Comparison of ENCODE assay signal across 8 mouse cellular contexts in the genomic region with DNA sequence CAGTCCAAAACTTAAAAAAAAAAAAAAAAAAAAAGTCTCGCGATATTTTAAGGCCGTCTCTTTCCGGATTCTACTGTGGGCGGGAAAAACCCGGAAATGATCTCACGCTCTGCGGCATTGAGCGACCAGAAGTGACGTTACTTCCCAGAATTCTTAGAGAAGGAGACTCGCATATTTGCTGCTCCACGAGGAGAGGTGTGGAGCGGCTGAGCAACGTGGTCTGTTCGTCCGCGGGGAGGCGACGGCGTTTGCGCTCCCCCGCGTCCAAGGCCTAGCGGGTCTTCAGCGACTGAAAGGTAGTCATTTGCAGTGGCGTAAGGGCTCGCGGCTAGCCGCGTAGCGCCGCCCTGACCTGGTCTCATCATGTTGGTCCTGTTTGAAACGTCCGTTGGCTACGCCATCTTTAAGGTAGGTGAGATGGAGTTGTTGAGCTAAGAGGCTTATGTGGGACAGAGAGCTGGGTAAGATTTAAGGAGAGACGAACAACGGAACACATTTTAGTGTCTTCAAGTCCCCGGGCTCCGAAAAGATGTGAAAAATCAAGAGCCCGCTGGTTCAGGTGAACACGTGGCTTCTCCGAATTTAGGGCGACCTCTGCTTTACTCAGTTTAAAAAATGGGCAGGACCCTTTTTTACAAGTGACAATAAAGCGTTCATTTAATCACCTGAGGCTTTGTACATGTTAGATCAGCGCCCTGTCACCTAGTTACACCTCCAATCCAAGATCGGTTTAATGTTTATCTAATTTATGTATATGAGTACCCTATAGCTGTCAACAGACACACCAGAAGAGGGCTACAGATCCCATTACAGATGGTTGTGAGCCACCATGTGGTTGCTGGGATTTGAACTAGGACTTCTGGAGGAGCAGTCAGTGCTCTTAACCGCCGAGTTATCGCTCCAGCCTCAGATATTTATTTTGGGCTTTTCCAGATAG. TPM values are rescaled to one million over a fixed set of nuclear protein-coding genes. Genes with fewer than 3 reads are reported as not detected.
DNase-seq lines count a peak whose midpoint lies in the region; ATAC-seq and TF ChIP-seq lines count a peak whose summit lies in the region.

A gene (plus strand): TSS at position 153 of the 937 bp plus-strand sequence.

- intact Hi-C loops in heart, postnatal 36 days (cut with DNase I): loop anchor here (2.0 kb wide), 1 partner anchor 14 kb away; a partner anchor contains a TSS

- WGBS in forebrain, embryonic 16.5 days: under 1% methylated on average over 49 of the region's 49 CpGs
- under 1% methylated on average over 49 of the region's 49 CpGs for WGBS in lung, embryonic 14.5 days
- under 1% methylated on average over 49 of the region's 49 CpGs for WGBS in olfactory bulb, adult 2 months
- under 1% methylated on average over 49 of the region's 49 CpGs for WGBS in thymus, adult 2 months

- peaks cover 29% of the 10 kb centered on the region for H3K4me1 ChIP-seq in G1E (ENCODE audit: insufficient read depth, low read depth, low read length)
- H3K4me1 ChIP-seq in forebrain, embryonic 16.5 days (replicated peaks; ENCODE audit: control insufficient read depth, insufficient read depth, low read length): peaks cover 19% of the 10 kb centered on the region
- 0 out of 2 replicates have a peak, but pooled peaks cover 5% of the 10 kb centered on the region for H3K4me1 ChIP-seq in lung, embryonic 14.5 days (ENCODE audit: insufficient read depth)
- peaks cover 2% of the 10 kb centered on the region for H3K4me1 ChIP-seq in olfactory bulb, adult 2 months (ENCODE audit: control insufficient read depth, insufficient read depth, low read length)
- H3K4me1 ChIP-seq in thymus, adult 2 months (replicated peaks; ENCODE audit: control insufficient read depth, insufficient read depth, low read length): peaks cover 10% of the 10 kb centered on the region

- peak; percentile 91 for ATAC-seq in G1E (ENCODE audit: extremely low read depth, insufficient number of reproducible peaks, low FRiP score, poor library complexity, severe bottlenecking)
- ATAC-seq in forebrain, embryonic 16.5 days: peak; percentile 99
- peak; percentile 96 for ATAC-seq in lung, embryonic 14.5 days (ENCODE audit: insufficient read depth)

- H3K4me3 ChIP-seq in G1E (ENCODE audit: low read depth, low read length): peak within 1 kb of the TSS; percentile 81
- H3K4me3 ChIP-seq in forebrain, embryonic 16.5 days (replicated peaks; ENCODE audit: low read length): peak within 1 kb of the TSS; percentile 98
- H3K4me3 ChIP-seq in layer of hippocampus, adult 2 months: peak within 1 kb of the TSS; percentile 89
- H3K4me3 ChIP-seq in lung, embryonic 14.5 days (ENCODE audit: low read depth, low read length): peak within 1 kb of the TSS; percentile 89
- H3K4me3 ChIP-seq in olfactory bulb, adult 2 months (ENCODE audit: insufficient read depth, low read depth, low read length): peak within 1 kb of the TSS; percentile 88
- H3K4me3 ChIP-seq in thymus, adult 2 months (ENCODE audit: control insufficient read depth, insufficient read depth, low read length): peak within 1 kb of the TSS; percentile 70

- peak within 1 kb of the TSS; percentile 87 for H3K4me2 ChIP-seq in forebrain, embryonic 16.5 days (ENCODE audit: low read length)
- peak within 1 kb of the TSS; percentile 88 for H3K4me2 ChIP-seq in lung, embryonic 14.5 days

- peaks cover 38% of the 10 kb centered on the region for H3K36me3 ChIP-seq in G1E (replicated peaks)
- no peaks in the 10 kb centered on the region for H3K36me3 ChIP-seq in forebrain, embryonic 16.5 days (ENCODE audit: control insufficient read depth, insufficient read depth)
- peaks cover 13% of the 10 kb centered on the region for H3K36me3 ChIP-seq in lung, embryonic 14.5 days (ENCODE audit: insufficient read depth)
- H3K36me3 ChIP-seq in thymus, adult 2 months (ENCODE audit: control insufficient read depth, insufficient read depth, low read length): peaks cover 4% of the 10 kb centered on the region; the same call in 1 of the 2 replicates

- no peak for TF ChIP-seq CTCF in G1E (IDR thresholded peaks at IDR 0.05; ENCODE audit: low read depth, low read length)
- no peak for TF ChIP-seq CTCF in layer of hippocampus, adult 2 months (conservative IDR thresholded peaks at IDR 0.05)
- no peak for TF ChIP-seq CTCF in lung, embryonic 14.5 days (IDR thresholded peaks at IDR 0.05; ENCODE audit: low read depth)
- no peak for TF ChIP-seq CTCF in olfactory bulb, adult 2 months (IDR thresholded peaks at IDR 0.05; ENCODE audit: insufficient read depth, low read depth, low read length)
- TF ChIP-seq CTCF in thymus, adult 2 months (IDR thresholded peaks at IDR 0.05; ENCODE audit: borderline replicate concordance, control insufficient read depth, extremely low read depth, insufficient read depth, low read length, poor library complexity): no peak

- peak within 1 kb of the TSS; percentile 79 for H3K9ac ChIP-seq in forebrain, embryonic 16.5 days (replicated peaks; ENCODE audit: low read depth, low read length)
- H3K9ac ChIP-seq in lung, embryonic 14.5 days: peak within 1 kb of the TSS; percentile 93

- H3K27ac ChIP-seq in forebrain, embryonic 16.5 days (ENCODE audit: low read length): peak within 1 kb of the TSS; percentile 87
- H3K27ac ChIP-seq in layer of hippocampus, adult 2 months: peak within 1 kb of the TSS; percentile 64
- H3K27ac ChIP-seq in lung, embryonic 14.5 days (ENCODE audit: low read depth): peak within 1 kb of the TSS; percentile 94
- 0 out of 2 replicates have a peak within 1 kb of the TSS, but pooled peaks have one; percentile 10 for H3K27ac ChIP-seq in olfactory bulb, adult 2 months (ENCODE audit: insufficient read depth, low read depth, low read length)
- peak within 1 kb of the TSS; percentile 38; the same call in 1 of the 2 replicates for H3K27ac ChIP-seq in thymus, adult 2 months (ENCODE audit: control insufficient read depth, insufficient read depth, low read length)

- peak; percentile 83 for TF ChIP-seq POLR2A in olfactory bulb, adult 2 months (IDR thresholded peaks at IDR 0.05; ENCODE audit: insufficient read depth, low read depth, low read length)
- peak; percentile 82 for TF ChIP-seq POLR2A in thymus, adult 2 months (IDR thresholded peaks at IDR 0.05; ENCODE audit: control insufficient read depth, extremely low read depth, insufficient read depth, low read length, poor library complexity)

- H3K27me3 ChIP-seq in G1E (ENCODE audit: insufficient read depth, low read length): no peaks in the 10 kb centered on the region
- H3K27me3 ChIP-seq in forebrain, embryonic 16.5 days (replicated peaks; ENCODE audit: control insufficient read depth, insufficient read depth, low read length): peaks cover 7% of the 10 kb centered on the region; the same call in 1 of the 2 replicates
- no peaks in the 10 kb centered on the region for H3K27me3 ChIP-seq in lung, embryonic 14.5 days (ENCODE audit: insufficient read depth, low read length)
- no peaks in the 10 kb centered on the region for H3K27me3 ChIP-seq in thymus, adult 2 months (ENCODE audit: control insufficient read depth, insufficient read depth, low read length)

- DNase-seq in G1E (ENCODE audit: low spot score): peak; percentile 91
- peak; percentile 87 to 92 for DNase-seq in cerebellum, adult 18-20 months
- DNase-seq in heart, postnatal 36 days: peak; percentile 81 to 83
- peak; percentile 89 to 93 for DNase-seq in layer of hippocampus, adult 2 months (ENCODE audit: low spot score in 2 of 2)
- DNase-seq in lung, embryonic 14.5 days: peak; percentile 99
- peak; percentile 82 for DNase-seq in thymus, adult 2 months

- H3K9me3 ChIP-seq in G1E (replicated peaks): no peaks in the 10 kb centered on the region
- H3K9me3 ChIP-seq in forebrain, embryonic 16.5 days (ENCODE audit: control insufficient read depth, low read length): no peaks in the 10 kb centered on the region
- no peaks in the 10 kb centered on the region for H3K9me3 ChIP-seq in lung, embryonic 14.5 days (ENCODE audit: low read depth, low read length)

RNA-seq across cellular contexts. Expression of the gene that starts here (rescaled TPM):
- total RNA-seq in G1E (2014; fragmentation: Nextera tagmentation) (536 and 646 TPM in 2 replicates), G1E (2017) (1,169 and 1,289 TPM in 2 replicates)
- 147 and 228 TPM in 2 replicates for polyA plus RNA-seq in G1E (2012)
- polyA plus RNA-seq in forebrain, embryonic 16.5 days (2015; fragmentation: Nextera tagmentation; extraction: Ambion mirVana): 172 and 181 TPM in 2 replicates
- total RNA-seq in heart, postnatal 36 days (2021): 10 to 100 TPM; 24.0 to 32.1 TPM
- 10 to 100 TPM; 65.7 to 69.7 TPM for total RNA-seq in layer of hippocampus, adult 2 months (2021)
- 272 and 284 TPM in 2 replicates for polyA plus RNA-seq in lung, embryonic 14.5 days (2014; fragmentation: Nextera tagmentation; extraction: Ambion mirVana)
- polyA plus RNA-seq in olfactory bulb, adult 2 months (2012; ENCODE audit: insufficient read depth, insufficient read length, low replicate concordance, missing spikeins): not detected in 2 replicates
- 52.3 and 58.5 TPM in 2 replicates for polyA plus RNA-seq in thymus, adult 2 months (2012; rRNA removed)

Comparison
In these comparisons a context has a peak if more than half of its experiments do, and no peak if none do; other contexts are left out.
1. Peak in every context shown above with its lines: DNase-seq, ATAC-seq, H3K4me3 ChIP-seq and H3K27ac ChIP-seq.
2. RNA of the gene that starts here (total RNA-seq): 536 to 1,289 TPM in G1E; 65.7 to 69.7 TPM in layer of hippocampus, adult 2 months and 24.0 to 32.1 TPM in heart, postnatal 36 days; every median in the first group is over 4 times any median in the second.
3. H3K27ac ChIP-seq: peak in every context shown above with its lines; median percentile 94 in lung, embryonic 14.5 days; 87 in forebrain, embryonic 16.5 days; 64 in layer of hippocampus, adult 2 months; 38 in thymus, adult 2 months; 10 in olfactory bulb, adult 2 months.